ENCODE assay signal across 23 mouse cellular contexts in the genomic region with DNA sequence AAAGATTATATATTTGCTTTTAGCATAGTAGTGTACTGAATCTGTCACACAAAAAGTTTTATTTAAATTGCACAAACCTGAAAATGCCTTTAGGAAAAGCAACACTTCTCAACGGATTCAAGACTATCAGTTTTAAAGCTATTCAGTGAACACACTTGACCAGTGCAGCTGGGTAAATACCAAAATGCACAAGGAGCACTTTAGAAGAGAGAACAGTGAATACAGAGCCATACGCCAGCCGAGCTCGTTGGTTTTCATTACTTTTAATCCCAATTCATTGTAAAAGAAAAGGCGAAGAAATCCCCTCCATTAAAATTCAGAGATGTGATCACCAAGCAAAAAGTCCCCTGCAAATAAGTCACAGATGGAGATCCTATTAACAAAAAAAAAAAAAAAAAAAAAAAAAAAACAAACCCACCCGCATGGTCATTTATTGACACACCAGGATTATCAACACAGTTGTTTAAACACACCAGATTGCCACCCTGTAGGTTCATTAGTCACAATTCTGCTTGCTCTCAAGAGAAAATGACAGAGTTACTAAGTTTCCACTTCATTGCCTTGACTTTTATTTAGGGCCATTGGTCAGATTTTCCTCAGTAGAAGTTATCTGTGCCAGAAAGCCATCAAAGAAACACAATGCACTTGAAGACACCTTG. TPM values are rescaled to one million over a fixed set of nuclear protein-coding genes. Genes with fewer than 3 reads are reported as not detected.
DNase-seq lines count a peak whose midpoint lies in the region; ATAC-seq lines count a peak whose summit lies in the region.
"Had no signal": no experiment of that assay in that cellular context is flagged by ENCODE, and none has a peak within 500 bp of the region (broad histone marks: within the 10 kb centered on the region; RNA-seq: fewer than 3 reads in every experiment).

No protein-coding gene starts in this region.

- H3K36me3 ChIP-seq in forebrain, embryonic 11.5 days (ENCODE audit: control insufficient read depth, insufficient read depth, low read length): no peaks in the 10 kb centered on the region
- no peaks in the 10 kb centered on the region for H3K36me3 ChIP-seq in forebrain, embryonic 14.5 days (ENCODE audit: control insufficient read depth, insufficient read depth, low read length)
- no peaks in the 10 kb centered on the region for H3K36me3 ChIP-seq in lung, embryonic 16.5 days (ENCODE audit: control insufficient read depth, insufficient read depth, low read length)
- H3K36me3 ChIP-seq in midbrain, embryonic 12.5 days: no peaks in the 10 kb centered on the region
- no peaks in the 10 kb centered on the region for H3K36me3 ChIP-seq in midbrain, embryonic 15.5 days (replicated peaks)
- H3K36me3 ChIP-seq in neural tube, embryonic 15.5 days: no peaks in the 10 kb centered on the region
- H3K36me3 ChIP-seq: embryonic facial prominence, embryonic 13.5 days; heart, embryonic 15.5 days; hindbrain, embryonic 13.5 days had no signal

- no peak overlapping the region for H3K4me3 ChIP-seq in forebrain, embryonic 11.5 days (ENCODE audit: low read depth, low read length)
- no peak overlapping the region for H3K4me3 ChIP-seq in forebrain, embryonic 14.5 days (ENCODE audit: low read depth, low read length)
- no peak overlapping the region for H3K4me3 ChIP-seq in lung, embryonic 16.5 days (ENCODE audit: low read length)
- H3K4me3 ChIP-seq in midbrain, embryonic 12.5 days: no peak overlapping the region
- H3K4me3 ChIP-seq in midbrain, embryonic 15.5 days: no peak overlapping the region
- no peak overlapping the region for H3K4me3 ChIP-seq in neural tube, embryonic 15.5 days (replicated peaks)
- H3K4me3 ChIP-seq: embryonic facial prominence, embryonic 13.5 days; forebrain, embryonic 13.5 days; heart, adult 2 months; heart, embryonic 15.5 days; hindbrain, embryonic 13.5 days had no signal

- H3K9me3 ChIP-seq in forebrain, embryonic 11.5 days (ENCODE audit: control insufficient read depth, low read length): no peaks in the 10 kb centered on the region
- H3K9me3 ChIP-seq in forebrain, embryonic 14.5 days (replicated peaks; ENCODE audit: control insufficient read depth, low read length): no peaks in the 10 kb centered on the region
- H3K9me3 ChIP-seq in lung, embryonic 16.5 days (ENCODE audit: control insufficient read depth, low read length): no peaks in the 10 kb centered on the region
- no peaks in the 10 kb centered on the region for H3K9me3 ChIP-seq in midbrain, embryonic 12.5 days
- H3K9me3 ChIP-seq in midbrain, embryonic 15.5 days: no peaks in the 10 kb centered on the region
- H3K9me3 ChIP-seq in neural tube, embryonic 15.5 days (replicated peaks): no peaks in the 10 kb centered on the region
- H3K9me3 ChIP-seq: embryonic facial prominence, embryonic 13.5 days; forebrain, embryonic 13.5 days; heart, embryonic 15.5 days; hindbrain, embryonic 13.5 days had no signal

- H3K4me2 ChIP-seq in forebrain, embryonic 11.5 days (ENCODE audit: low read depth, low read length, severe bottlenecking): no peak overlapping the region
- H3K4me2 ChIP-seq in forebrain, embryonic 14.5 days (ENCODE audit: low read length): no peak overlapping the region
- H3K4me2 ChIP-seq in lung, embryonic 16.5 days (ENCODE audit: low read depth, low read length): no peak overlapping the region
- H3K4me2 ChIP-seq in midbrain, embryonic 12.5 days (replicated peaks): no peak overlapping the region
- no peak overlapping the region for H3K4me2 ChIP-seq in midbrain, embryonic 15.5 days
- no peak overlapping the region for H3K4me2 ChIP-seq in neural tube, embryonic 15.5 days
- H3K4me2 ChIP-seq: embryonic facial prominence, embryonic 13.5 days; forebrain, embryonic 13.5 days; heart, embryonic 11.5 days; heart, embryonic 15.5 days; hindbrain, embryonic 13.5 days had no signal

- no peak overlapping the region for H3K9ac ChIP-seq in forebrain, embryonic 11.5 days (ENCODE audit: low read length)
- no peak overlapping the region for H3K9ac ChIP-seq in forebrain, embryonic 14.5 days (ENCODE audit: low read length)
- no peak overlapping the region for H3K9ac ChIP-seq in lung, embryonic 16.5 days (ENCODE audit: low read length)
- H3K9ac ChIP-seq in midbrain, embryonic 12.5 days (replicated peaks): no peak overlapping the region
- no peak overlapping the region for H3K9ac ChIP-seq in midbrain, embryonic 15.5 days
- no peak overlapping the region for H3K9ac ChIP-seq in neural tube, embryonic 15.5 days (replicated peaks)
- H3K9ac ChIP-seq: embryonic facial prominence, embryonic 13.5 days; forebrain, embryonic 13.5 days; heart, embryonic 15.5 days; hindbrain, embryonic 13.5 days had no signal

- no peak overlapping the region for H3K27ac ChIP-seq in forebrain, embryonic 11.5 days (ENCODE audit: low read depth, low read length)
- no peak overlapping the region for H3K27ac ChIP-seq in forebrain, embryonic 14.5 days (ENCODE audit: low read depth, low read length)
- 0 out of 2 replicates have a peak overlapping the region, but pooled peaks have one; percentile 30 for H3K27ac ChIP-seq in lung, embryonic 16.5 days (ENCODE audit: low read length)
- no peak overlapping the region for H3K27ac ChIP-seq in midbrain, embryonic 12.5 days (replicated peaks)
- no peak overlapping the region for H3K27ac ChIP-seq in midbrain, embryonic 15.5 days
- no peak overlapping the region for H3K27ac ChIP-seq in neural tube, embryonic 15.5 days (replicated peaks)
- H3K27ac ChIP-seq: embryonic facial prominence, embryonic 13.5 days; forebrain, embryonic 13.5 days; heart, adult 2 months; heart, embryonic 15.5 days; hindbrain, embryonic 13.5 days; hindbrain, postnatal 0 days had no signal

- no peaks in the 10 kb centered on the region; the same call in 1 of the 2 replicates for H3K27me3 ChIP-seq in forebrain, embryonic 11.5 days (ENCODE audit: control insufficient read depth, insufficient read depth, low read length)
- H3K27me3 ChIP-seq in forebrain, embryonic 14.5 days (replicated peaks; ENCODE audit: control insufficient read depth, insufficient read depth, low read length): no peaks in the 10 kb centered on the region
- no peaks in the 10 kb centered on the region for H3K27me3 ChIP-seq in lung, embryonic 16.5 days (ENCODE audit: control insufficient read depth, insufficient read depth, low read depth, low read length)
- H3K27me3 ChIP-seq in midbrain, embryonic 12.5 days: peaks cover 52% of the 10 kb centered on the region
- H3K27me3 ChIP-seq in midbrain, embryonic 15.5 days (replicated peaks): peaks cover 7% of the 10 kb centered on the region; the same call in 1 of the 2 replicates
- H3K27me3 ChIP-seq in neural tube, embryonic 15.5 days (replicated peaks): no peaks in the 10 kb centered on the region
- H3K27me3 ChIP-seq: embryonic facial prominence, embryonic 13.5 days; heart, embryonic 15.5 days; hindbrain, embryonic 13.5 days had no signal

- WGBS in forebrain, embryonic 11.5 days: 29% methylated on average over 6 of the region's 6 CpGs
- WGBS in forebrain, embryonic 14.5 days: 21% methylated on average over 6 of the region's 6 CpGs
- 45% methylated on average over 6 of the region's 6 CpGs for WGBS in lung, embryonic 16.5 days
- WGBS in midbrain, embryonic 12.5 days: 13% methylated on average over 6 of the region's 6 CpGs
- 20% methylated on average over 6 of the region's 6 CpGs for WGBS in midbrain, embryonic 15.5 days
- WGBS in neural tube, embryonic 15.5 days: 73% methylated on average over 6 of the region's 6 CpGs

- ATAC-seq in forebrain, embryonic 11.5 days (replicated peaks; ENCODE audit: low FRiP score): 0 out of 2 replicates have a peak, but pooled peaks have one; percentile 39
- no peak for ATAC-seq in forebrain, embryonic 14.5 days
- ATAC-seq in lung, embryonic 16.5 days (ENCODE audit: low read depth): 0 out of 2 replicates have a peak, but pooled peaks have one; percentile 60
- ATAC-seq in midbrain, embryonic 12.5 days (ENCODE audit: low FRiP score, low read depth): peak; percentile 63
- no peak for ATAC-seq in midbrain, embryonic 15.5 days (replicated peaks)
- no peak for ATAC-seq in neural tube, embryonic 15.5 days (ENCODE audit: low FRiP score)
- ATAC-seq: activated CD4-positive, CD25-positive, alpha-beta regulatory T cell, adult 4 months; CD4-positive, CD25-positive, alpha-beta regulatory T cell, adult 4 months; forebrain, embryonic 13.5 days; hindbrain, postnatal 0 days; Patski had no signal

- no peaks in the 10 kb centered on the region for H3K4me1 ChIP-seq in forebrain, embryonic 11.5 days (replicated peaks; ENCODE audit: control insufficient read depth, insufficient read depth, low read length)
- no peaks in the 10 kb centered on the region for H3K4me1 ChIP-seq in forebrain, embryonic 14.5 days (ENCODE audit: control insufficient read depth, insufficient read depth, low read length)
- no peaks in the 10 kb centered on the region for H3K4me1 ChIP-seq in lung, embryonic 16.5 days (replicated peaks; ENCODE audit: control insufficient read depth, insufficient read depth, low read length)
- H3K4me1 ChIP-seq in midbrain, embryonic 12.5 days: no peaks in the 10 kb centered on the region
- no peaks in the 10 kb centered on the region for H3K4me1 ChIP-seq in midbrain, embryonic 15.5 days
- no peaks in the 10 kb centered on the region for H3K4me1 ChIP-seq in neural tube, embryonic 15.5 days
- H3K4me1 ChIP-seq: embryonic facial prominence, embryonic 13.5 days; forebrain, embryonic 13.5 days; heart, embryonic 15.5 days; hindbrain, embryonic 13.5 days had no signal

- DNase-seq in forebrain, embryonic 11.5 days (ENCODE audit: low spot score): no peak
- DNase-seq in forebrain, embryonic 14.5 days (ENCODE audit: low spot score): no peak
- DNase-seq in lung, postnatal 14 days: no peak
- DNase-seq: adrenal gland, postnatal 14 days; cerebellum, adult 18-20 months; cerebellum, adult 9-11 months; cerebellum, postnatal 36 days; gastrocnemius, postnatal 36 days; heart, adult 2 months; heart, postnatal 14 days had no signal

RNA-seq across cellular contexts. Expression of a gene that starts 6.1 kb away (rescaled TPM):
- polyA plus RNA-seq in forebrain, embryonic 11.5 days (2014; fragmentation: Nextera tagmentation; extraction: Ambion mirVana): 11.7 and 12.0 TPM in 2 replicates
- polyA plus RNA-seq in forebrain, embryonic 14.5 days (2014; fragmentation: Nextera tagmentation; extraction: Ambion mirVana): 10.4 and 11.7 TPM in 2 replicates
- polyA plus RNA-seq in lung, embryonic 16.5 days (2015; fragmentation: Nextera tagmentation; extraction: Ambion mirVana): 8.4 and 8.5 TPM in 2 replicates
- polyA plus RNA-seq in midbrain, embryonic 12.5 days (2016; fragmentation: Nextera tagmentation; extraction: Ambion mirVana): 13.7 and 15.6 TPM in 2 replicates
- 19.0 TPM in 2 replicates for polyA plus RNA-seq in midbrain, embryonic 15.5 days (2015; fragmentation: Nextera tagmentation; extraction: Ambion mirVana)
- polyA plus RNA-seq in neural tube, embryonic 15.5 days (2015; fragmentation: Nextera tagmentation; extraction: Ambion mirVana): 17.6 and 17.9 TPM in 2 replicates

RNA-seq across cellular contexts. Expression of a gene that starts 39.4 kb away (rescaled TPM):
- 1.5 and 1.8 TPM in 2 replicates for polyA plus RNA-seq in forebrain, embryonic 11.5 days (2014; fragmentation: Nextera tagmentation; extraction: Ambion mirVana)
- 1.0 and 1.5 TPM in 2 replicates for polyA plus RNA-seq in forebrain, embryonic 14.5 days (2014; fragmentation: Nextera tagmentation; extraction: Ambion mirVana)
- 1.0 and 1.1 TPM in 2 replicates for polyA plus RNA-seq in lung, embryonic 16.5 days (2015; fragmentation: Nextera tagmentation; extraction: Ambion mirVana)
- polyA plus RNA-seq in midbrain, embryonic 12.5 days (2016; fragmentation: Nextera tagmentation; extraction: Ambion mirVana): 1.4 and 2.8 TPM in 2 replicates
- 1.4 and 1.5 TPM in 2 replicates for polyA plus RNA-seq in midbrain, embryonic 15.5 days (2015; fragmentation: Nextera tagmentation; extraction: Ambion mirVana)
- 1.8 and 3.9 TPM in 2 replicates for polyA plus RNA-seq in neural tube, embryonic 15.5 days (2015; fragmentation: Nextera tagmentation; extraction: Ambion mirVana)
- polyA plus RNA-seq: Patski had no signal

Comparison
In these comparisons a context has a peak if more than half of its experiments do, and no peak if none do; other contexts are left out.
1. ATAC-seq: peak in forebrain, embryonic 11.5 days (single experiment), lung, embryonic 16.5 days (single experiment) and midbrain, embryonic 12.5 days (single experiment); none in forebrain, embryonic 14.5 days (single experiment), midbrain, embryonic 15.5 days (single experiment) and neural tube, embryonic 15.5 days (single experiment).